Mouse (Mus musculus): ENCODE results near the gene Mucl3.

DNA sequence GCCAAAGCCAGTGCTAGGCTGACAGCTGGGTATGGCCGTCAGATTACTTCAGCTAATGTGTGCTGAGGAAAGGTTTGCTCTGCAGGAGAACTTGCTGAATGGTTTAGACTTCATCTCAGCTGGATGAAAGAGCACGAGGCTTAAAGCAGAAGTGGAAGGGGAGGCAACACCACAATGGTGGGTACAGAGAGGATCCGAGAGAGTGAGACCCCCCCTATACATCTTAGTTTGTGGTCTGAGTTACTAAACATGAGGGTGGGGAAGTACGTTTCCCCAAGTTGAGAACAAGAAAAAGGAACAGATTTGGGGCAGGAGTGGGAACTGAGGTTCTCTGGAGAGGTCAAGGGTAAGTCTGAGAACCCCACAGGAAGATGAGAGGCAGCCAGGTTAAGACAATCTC lies 48.9 kb upstream of the Mucl3 start:
- TF ChIP-seq POLR2A (IDR thresholded peaks at IDR 0.05; ENCODE audit: low read depth, low read length) (no peak), CTCF (IDR thresholded peaks at IDR 0.05; ENCODE audit: extremely low read depth, insufficient read depth, insufficient read length, insufficient replicate concordance) (no peak)
